Mouse (Mus musculus) limb, embryonic 14.5 days (tissue): ENCODE data around the gene Arih1. TPM values are rescaled to one million over a fixed set of nuclear protein-coding genes. Genes with fewer than 3 reads are reported as not detected.
A peak's percentile ranks its signal among the peaks of the same experiment; 100 is the strongest.

Source experiments
- ATAC-seq: fragments of 200-750 bp; cut with Nextera tagmentation; 2 replicates; pipeline ENCODE4 v1.8.0; 2017; ENCODE audit warnings: low read depth, moderate number of reproducible peaks, moderate TSS enrichment; ENCODE audit not compliant: low FRiP score
- DNase-seq: peaks from one replicate; pipeline ENCODE4 v3.0.0-alpha.2; 2015; ENCODE audit warnings: low spot score
- H3K27ac ChIP-seq: fragments of 300-500 bp; sonication (generic); replicated peaks from 2 replicates; pipeline ENCODE4 v1.5.1; 2014; ENCODE audit warnings: low read depth, mild to moderate bottlenecking, low read length, moderate library complexity, mixed read lengths
- H3K27me3 ChIP-seq: fragments of 300-500 bp; sonication (generic); 2 replicates; pipeline ENCODE4 v1.6.1; 2014; ENCODE audit warnings: low read length, mixed read lengths; ENCODE audit not compliant: control insufficient read depth, insufficient read depth
- H3K36me3 ChIP-seq: fragments of 300-500 bp; sonication (generic); 2 replicates; pipeline ENCODE4 v1.6.1; 2014; ENCODE audit warnings: mild to moderate bottlenecking, low read length, moderate library complexity, mixed read lengths; ENCODE audit not compliant: control insufficient read depth, insufficient read depth
- H3K4me1 ChIP-seq: fragments of 300-500 bp; sonication (generic); 2 replicates; pipeline ENCODE4 v1.6.1; 2014; ENCODE audit warnings: antibody characterized with exemption, low read length, mixed read lengths; ENCODE audit not compliant: control insufficient read depth, insufficient read depth
- H3K4me2 ChIP-seq: fragments of 300-500 bp; sonication (generic); replicated peaks from 2 replicates; pipeline ENCODE4 v1.6.1; 2014; ENCODE audit warnings: low read depth, mild to moderate bottlenecking, low read length, moderate library complexity; ENCODE audit not compliant: severe bottlenecking
- H3K4me3 ChIP-seq: fragments of 300-500 bp; sonication (generic); replicated peaks from 2 replicates; pipeline ENCODE4 v1.5.1; 2014; ENCODE audit warnings: low read length
- H3K9ac ChIP-seq: fragments of 300-500 bp; sonication (generic); 2 replicates; pipeline ENCODE4 v1.6.1; 2014; ENCODE audit warnings: mild to moderate bottlenecking, low read depth, low read length, moderate library complexity; ENCODE audit not compliant: severe bottlenecking
- H3K9me3 ChIP-seq: fragments of 300-500 bp; sonication (generic); 2 replicates; pipeline ENCODE4 v1.6.1; 2016; ENCODE audit warnings: low read length; ENCODE audit not compliant: control insufficient read depth
- POLR2A ChIP-seq: fragments of 200-500 bp; IDR thresholded peaks from 2 replicates; pipeline ENCODE4 v1.8.0; 2012; ENCODE audit warnings: inconsistent platforms, mild to moderate bottlenecking, moderate library complexity, borderline replicate concordance; ENCODE audit not compliant: insufficient read depth, insufficient read length; ENCODE audit errors: extremely low read depth
- WGBS: fragments of 180-500 bp; shearing (Covaris S2); extraction: QIAGEN DNeasy Blood & Tissue Kit; methylation state at CpG from one replicate; pipeline ENCODE4 v1.1.7; 2014; 5-methylcytosine and 5-hydroxymethylcytosine counted together
- polyA plus RNA-seq, 2 experiments: library from polyadenylated mRNA; depleted of rRNA in 1 of 2; stranded (reverse) in 1 of 2; unstranded in 1 of 2; fragments of >200 nt; fragmentation: Nextera tagmentation in 1 of 2; extraction: Ambion mirVana in 1 of 2; gene quantifications; 2 replicates each; pipeline versions ENCODE4 v1.2.1 to v1.2.3; 2012 to 2014

The Arih1 gene
- polyA plus RNA-seq, 2 experiments, result 16.8 to 48.6 TPM

GRCm38 (mm10) chr9:59485511-59486075 lies 825 bp downstream of the Arih1 start:
- 1% methylated on average over 26 of the region's 34 CpGs for WGBS

GRCm38 (mm10) chr9:59484760-59485159 lies 1.7 kb downstream of the Arih1 start:
- ATAC-seq (no peak), DNase-seq (no peak)
- 0 out of 2 replicates have a peak, but pooled peaks cover 4% of the 10 kb centered on the region for H3K36me3 ChIP-seq
- 17% methylated on average over 7 of the region's 7 CpGs for WGBS
- H3K4me1 ChIP-seq, result peaks cover 6% of the 10 kb centered on the region; the same call in 1 of the 2 replicates
- H3K27ac ChIP-seq, result no peak overlapping the region
- TF ChIP-seq POLR2A, result no peak
- no peaks in the 10 kb centered on the region for H3K9me3 ChIP-seq
- H3K9ac ChIP-seq, result peak overlapping the region; percentile 98
- no peaks in the 10 kb centered on the region for H3K27me3 ChIP-seq
- H3K4me3 ChIP-seq, result peak overlapping the region; percentile 97
- H3K4me2 ChIP-seq, result peak overlapping the region; percentile 89

More at GRCm38 (mm10) chr9:59485511-59486075, 825 bp downstream of the Arih1 start:
- Histone ChIP-seq H3K4me1 (peaks cover 6% of the 10 kb centered on the region; the same call in 1 of the 2 replicates), H3K27me3 (no peaks in the 10 kb centered on the region), H3K4me2 (peak overlapping the region; percentile 89), H3K9me3 (no peaks in the 10 kb centered on the region), H3K4me3 (peak overlapping the region; percentile 97), H3K36me3 (no peaks in the 10 kb centered on the region), H3K9ac (peak overlapping the region; percentile 98), H3K27ac (peak overlapping the region; percentile 99)
- DNase-seq, result peak; percentile 18
- TF ChIP-seq POLR2A, result no peak
- no peak for ATAC-seq

- 31% methylated on average over 1 of the region's 1 CpGs for WGBS
- Histone ChIP-seq H3K36me3 (0 out of 2 replicates have a peak, but pooled peaks cover 4% of the 10 kb centered on the region), H3K4me3 (no peak overlapping the region), H3K27me3 (no peaks in the 10 kb centered on the region), H3K4me2 (no peak overlapping the region), H3K4me1 (peaks cover 6% of the 10 kb centered on the region), H3K9me3 (no peaks in the 10 kb centered on the region), H3K9ac (no peak overlapping the region), H3K27ac (no peak overlapping the region)
- DNase-seq, result no peak
- TF ChIP-seq POLR2A, result no peak
- ATAC-seq, result no peak
These were observed 4.0 kb downstream of the Arih1 start for GRCm38 (mm10) chr9:59482419-59482818.

- WGBS, result 87% methylated on average over 2 of the region's 2 CpGs
These were observed 9.8 kb downstream of the Arih1 start for GRCm38 (mm10) chr9:59476617-59477016.

GRCm38 (mm10) chr9:59474838-59475237 lies 11.6 kb downstream of the Arih1 start:
- DNase-seq (no peak), ATAC-seq (no peak)
- TF ChIP-seq POLR2A, result no peak
- no peaks in the 10 kb centered on the region for H3K9me3 ChIP-seq
- no peak overlapping the region for H3K27ac ChIP-seq
- WGBS, result 76% methylated on average over 1 of the region's 1 CpGs
- H3K4me3 ChIP-seq, result no peak overlapping the region
- peaks cover 7% of the 10 kb centered on the region for H3K4me1 ChIP-seq
- no peak overlapping the region for H3K9ac ChIP-seq
- H3K27me3 ChIP-seq, result no peaks in the 10 kb centered on the region
- no peak overlapping the region for H3K4me2 ChIP-seq
- peaks cover 11% of the 10 kb centered on the region for H3K36me3 ChIP-seq

More at GRCm38 (mm10) chr9:59476617-59477016, 9.8 kb downstream of the Arih1 start:
- DNase-seq, result no peak
- Histone ChIP-seq H3K4me3 (no peak overlapping the region), H3K4me1 (peaks cover 7% of the 10 kb centered on the region), H3K9me3 (no peaks in the 10 kb centered on the region), H3K36me3 (peaks cover 15% of the 10 kb centered on the region), H3K27ac (no peak overlapping the region), H3K4me2 (no peak overlapping the region), H3K9ac (no peak overlapping the region), H3K27me3 (no peaks in the 10 kb centered on the region)
- TF ChIP-seq POLR2A, result no peak
- ATAC-seq, result no peak
